In the genomic region with DNA sequence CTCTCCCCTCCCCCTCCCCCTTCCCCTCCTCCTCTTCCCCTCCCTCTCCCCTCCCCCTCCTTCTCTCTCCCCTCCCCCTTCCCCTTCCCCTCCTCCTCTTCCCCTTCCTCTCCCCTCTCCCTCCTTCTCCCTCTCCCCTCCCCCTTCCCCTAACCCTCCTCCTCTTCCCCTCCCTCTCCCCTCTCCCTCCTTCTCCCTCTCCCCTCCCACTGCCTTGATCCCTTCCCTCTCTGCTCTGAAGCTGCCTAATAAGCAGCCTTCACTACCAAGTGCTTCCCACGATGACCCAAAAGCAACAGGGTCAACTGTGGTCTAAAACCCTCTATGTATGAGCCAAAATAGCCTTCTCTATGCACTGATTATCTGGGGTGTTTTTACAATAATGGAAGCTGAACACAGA, we compare ENCODE assay signal across 24 mouse cellular contexts.
"Had no signal": no experiment of that assay in that cellular context is flagged by ENCODE, and none has a peak within 500 bp of the region (broad histone marks: within the 10 kb centered on the region; RNA-seq: fewer than 3 reads in every experiment).

No protein-coding gene starts in this region.

- DNase-seq: gastrocnemius, postnatal 14 days; gastrocnemius, postnatal 36 days; heart, adult 18-20 months; heart, postnatal 14 days; heart, postnatal 36 days; kidney, adult 18-20 months; kidney, adult 8-10 months; kidney, postnatal 10 days; kidney, postnatal 25 days; kidney, postnatal 4 days; left cerebral cortex, postnatal 4 days; lung, adult 18-20 months had no signal

- ATAC-seq: hindbrain, embryonic 16.5 days; intestine, embryonic 16.5 days; liver, embryonic 12.5 days had no signal

- H3K36me3 ChIP-seq: heart, embryonic 13.5 days; heart, embryonic 15.5 days; limb, embryonic 13.5 days; limb, embryonic 15.5 days; liver, embryonic 12.5 days had no signal

- H3K9me3 ChIP-seq: heart, embryonic 13.5 days; heart, embryonic 15.5 days; limb, embryonic 13.5 days; limb, embryonic 15.5 days; liver, embryonic 12.5 days had no signal

- H3K9ac ChIP-seq: heart, embryonic 13.5 days; heart, embryonic 15.5 days; hindbrain, embryonic 14.5 days; limb, embryonic 13.5 days; limb, embryonic 15.5 days; liver, embryonic 12.5 days; liver, embryonic 14.5 days had no signal

- H3K4me1 ChIP-seq: heart, embryonic 13.5 days; heart, embryonic 15.5 days; limb, embryonic 15.5 days; liver, embryonic 12.5 days had no signal

- H3K27me3 ChIP-seq: heart, embryonic 13.5 days; heart, embryonic 15.5 days; limb, embryonic 13.5 days; limb, embryonic 15.5 days; liver, embryonic 12.5 days had no signal

- H3K27ac ChIP-seq: heart, embryonic 13.5 days; heart, embryonic 15.5 days; hindbrain, embryonic 14.5 days; layer of hippocampus, adult 2 months; left cerebral cortex, adult 2 months; limb, embryonic 13.5 days; limb, embryonic 15.5 days; liver, embryonic 12.5 days; liver, embryonic 14.5 days had no signal

- H3K4me2 ChIP-seq: heart, embryonic 11.5 days; heart, embryonic 13.5 days; heart, embryonic 15.5 days; hindbrain, embryonic 14.5 days; limb, embryonic 13.5 days; limb, embryonic 15.5 days; liver, embryonic 12.5 days had no signal

- H3K4me3 ChIP-seq: heart, embryonic 13.5 days; heart, embryonic 15.5 days; layer of hippocampus, adult 2 months; left cerebral cortex, adult 2 months; limb, embryonic 13.5 days; limb, embryonic 15.5 days; liver, embryonic 12.5 days had no signal
